Mouse (Mus musculus) frontal cortex, postnatal 10 days (tissue): ENCODE measurements around the gene Timp2.

ENCODE experiments used
- DNase-seq, 2 experiments: peaks; one replicate each; pipeline ENCODE4 v3.0.0; 2022; ENCODE audit warnings: low spot score in 2 of 2, mixed read lengths in 1 of 2

The Timp2 gene

GRCm38 (mm10) chr11:118369657-118370056, 14.1 kb upstream of the Timp2 start:
- no peak for DNase-seq

DNA sequence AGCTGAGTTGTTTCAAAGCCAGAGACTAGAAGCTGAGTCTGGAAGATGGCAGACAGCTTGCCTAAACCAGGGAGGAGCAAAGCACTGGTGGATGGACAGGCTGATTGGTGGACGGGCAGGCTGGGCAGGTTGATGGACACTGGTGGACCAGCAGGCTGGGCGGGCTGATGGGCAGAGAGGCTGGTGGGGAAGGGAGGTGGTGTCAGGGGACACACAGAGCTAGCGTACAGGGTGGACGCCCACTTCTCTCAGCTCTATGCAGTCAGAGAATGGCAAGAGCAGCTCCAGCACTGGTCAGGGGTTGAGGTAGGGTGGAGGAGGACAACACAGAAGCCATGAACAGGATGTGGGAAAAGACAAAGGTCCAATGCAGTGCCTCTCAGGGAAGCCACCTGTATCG, 13.7 kb upstream of the Timp2 start:
- no peak for DNase-seq

DNA sequence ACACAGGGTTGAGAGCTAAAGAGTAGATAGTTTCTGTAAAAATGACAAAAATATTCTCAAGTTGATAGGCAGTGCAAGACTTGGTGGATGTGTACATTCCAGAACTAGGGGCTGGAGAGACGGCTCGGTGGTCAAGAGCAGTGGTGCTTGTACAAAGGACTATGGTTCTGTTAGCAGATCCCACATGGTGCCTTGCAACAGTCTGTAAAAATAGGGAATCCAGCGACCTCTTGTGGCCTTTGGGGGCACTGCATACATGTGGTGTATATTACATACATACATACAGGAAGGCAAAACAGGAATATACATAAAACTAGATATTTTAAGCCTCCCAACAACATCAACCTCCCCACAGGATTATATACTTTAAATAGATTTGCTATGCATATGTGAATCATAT, 12.8 kb upstream of the Timp2 start:
- no peak for DNase-seq

DNA sequence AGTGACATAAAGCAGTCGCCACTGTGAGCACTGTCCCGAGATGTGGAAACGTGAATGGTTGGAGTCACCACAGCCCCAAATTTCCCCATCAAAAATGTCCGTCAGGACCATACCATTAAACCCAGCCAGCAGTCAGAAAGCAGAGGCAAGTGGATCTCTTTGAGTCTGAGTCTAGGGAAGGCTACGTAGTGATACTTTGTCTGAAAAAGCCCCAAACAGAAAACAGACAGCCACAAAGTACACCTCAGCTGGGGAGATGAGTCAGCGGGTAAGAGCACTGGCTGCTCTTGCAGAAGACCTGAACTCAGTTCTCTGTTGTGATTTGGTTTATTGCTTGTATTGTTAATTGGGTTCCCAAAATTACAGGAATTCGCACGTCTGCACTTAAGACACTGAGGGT, 11.0 kb upstream of the Timp2 start:
- DNase-seq = no peak

- DNase-seq = no peak
Measured at GRCm38 (mm10) chr11:118366108-118366507, 10.6 kb upstream of the Timp2 start.

- DNase-seq = no peak
Measured at GRCm38 (mm10) chr11:118365171-118365570, 9.6 kb upstream of the Timp2 start.

- DNase-seq = no peak
Measured at GRCm38 (mm10) chr11:118364021-118364420, 8.5 kb upstream of the Timp2 start.

DNA sequence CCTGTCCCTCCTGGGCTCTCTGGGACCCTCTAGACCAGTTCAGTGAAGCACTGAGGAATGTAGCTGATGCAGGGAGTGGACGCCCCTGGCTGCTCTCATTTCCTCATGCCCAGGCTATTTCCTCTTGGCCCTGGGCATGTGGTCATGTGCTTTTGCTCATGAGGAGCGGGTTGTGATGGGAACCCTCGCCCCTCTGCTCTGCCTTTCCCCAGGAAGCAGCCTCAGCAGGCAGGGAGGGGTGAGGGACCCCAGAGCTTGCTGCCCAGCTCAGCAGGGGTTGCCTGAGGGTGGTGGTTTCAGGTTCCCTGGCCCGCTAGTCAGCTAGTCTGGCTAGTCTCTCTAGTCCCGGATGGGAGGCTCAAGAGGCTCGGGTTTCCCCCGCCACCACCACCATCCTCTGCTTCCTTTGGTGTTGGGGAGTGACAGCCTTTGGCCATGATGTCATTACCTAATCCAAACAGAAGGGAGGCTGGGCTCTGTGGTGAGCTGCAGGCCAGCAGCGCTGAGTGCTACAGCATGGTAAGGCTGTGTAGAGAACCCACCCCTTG, 7.5 kb upstream of the Timp2 start:
- DNase-seq = no peak

DNA sequence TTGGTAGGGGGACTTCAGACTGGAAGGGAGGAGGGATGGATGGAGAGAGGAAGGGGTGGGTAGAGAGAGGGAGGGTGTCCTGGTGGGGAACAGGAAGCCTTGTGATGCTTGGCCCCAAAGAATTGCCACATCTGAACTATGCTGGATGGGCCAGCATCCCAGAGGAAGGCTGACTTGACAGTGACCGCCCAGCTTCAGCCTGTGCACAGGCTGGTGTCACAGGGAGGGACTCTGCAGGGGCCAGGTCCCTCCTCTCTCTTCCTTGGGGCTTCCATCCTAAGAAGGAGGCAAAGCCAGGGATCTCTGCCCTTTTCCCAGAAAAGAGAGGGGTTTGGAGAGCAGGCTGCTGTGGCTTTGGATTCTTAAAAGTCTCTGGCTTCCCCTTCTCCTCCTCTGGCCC, 7.0 kb upstream of the Timp2 start:
- DNase-seq = no peak

GRCm38 (mm10) chr11:118360907-118361341, 5.4 kb upstream of the Timp2 start:
- no peak for DNase-seq

- DNase-seq = no peak
Measured at GRCm38 (mm10) chr11:118360491-118360890, 5.0 kb upstream of the Timp2 start.

GRCm38 (mm10) chr11:118355205-118355604, 335 bp downstream of the Timp2 start:
- DNase-seq = peak; percentile 76 to 86

DNA sequence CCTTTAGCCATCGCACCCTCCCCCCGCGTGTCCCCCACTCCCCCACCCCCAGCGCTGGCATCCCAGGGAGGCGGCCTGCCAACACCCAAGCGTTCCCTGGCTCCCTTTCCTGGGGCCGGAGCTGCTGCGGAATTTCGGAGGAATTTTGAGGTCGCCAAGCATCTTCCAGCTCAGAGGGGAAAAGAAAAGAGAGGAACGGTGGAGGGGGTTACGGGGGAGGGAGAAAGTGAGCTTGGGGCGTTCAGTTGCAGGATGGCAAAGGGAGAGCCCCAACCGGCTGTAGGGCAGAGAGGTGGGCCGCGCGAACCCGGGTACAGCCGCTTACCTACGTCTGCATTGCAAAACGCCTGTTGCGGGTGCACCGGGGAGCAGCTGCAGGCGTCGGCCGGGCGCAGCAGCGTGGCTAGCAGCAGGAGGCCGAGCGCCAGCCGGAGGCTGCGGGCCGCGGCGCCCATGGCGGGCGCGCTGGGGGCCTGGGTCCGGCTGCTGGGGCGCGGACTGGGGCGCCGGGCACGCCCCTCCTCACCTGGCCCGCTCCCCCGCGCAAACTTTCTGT, 826 bp downstream of the Timp2 start:
- DNase-seq = peak in 1 of 2 experiments; percentile 30

GRCm38 (mm10) chr11:118349494-118349893, 6.0 kb downstream of the Timp2 start:
- no peak for DNase-seq

DNA sequence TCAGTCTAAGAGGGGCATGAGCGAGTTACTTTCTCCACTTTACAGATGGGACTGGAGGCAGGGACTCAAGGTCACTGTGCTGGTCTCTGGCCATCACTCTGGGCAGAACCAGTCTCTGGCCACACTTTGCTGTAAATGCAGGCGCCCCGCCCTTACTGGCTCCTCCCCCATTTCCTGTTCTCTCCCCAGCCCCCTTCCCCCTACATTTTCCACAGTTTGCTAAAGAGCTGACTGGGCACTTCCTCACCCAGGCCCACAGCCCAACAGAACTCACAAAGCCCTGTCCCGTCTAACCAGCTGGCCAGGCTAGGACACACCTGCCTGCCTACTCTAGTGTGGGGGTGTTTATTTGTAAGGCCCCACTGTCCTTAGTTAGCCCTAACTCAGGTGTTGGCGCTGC, 6.7 kb downstream of the Timp2 start:
- DNase-seq = no peak

GRCm38 (mm10) chr11:118348419-118348818, 7.1 kb downstream of the Timp2 start:
- DNase-seq = no peak

DNA sequence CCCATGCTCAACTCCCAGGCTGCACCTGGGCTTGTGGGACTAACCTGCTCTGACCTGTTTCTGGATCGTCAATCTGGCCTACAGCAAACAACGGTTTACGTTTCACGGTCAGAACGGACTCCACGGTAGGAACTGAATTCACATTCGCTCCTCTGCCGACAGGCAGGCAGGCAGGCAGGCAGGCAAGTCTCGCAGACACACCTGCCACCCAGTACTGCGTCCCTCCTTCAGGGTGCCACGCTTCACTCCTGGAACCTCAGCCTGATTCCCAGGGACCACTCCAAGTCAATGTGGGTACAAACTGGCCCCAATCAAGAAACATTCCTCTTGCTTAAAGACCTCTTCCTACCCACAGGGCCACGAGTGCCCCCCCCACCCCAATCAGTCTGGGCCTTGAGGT, 7.6 kb downstream of the Timp2 start:
- no peak for DNase-seq

DNA sequence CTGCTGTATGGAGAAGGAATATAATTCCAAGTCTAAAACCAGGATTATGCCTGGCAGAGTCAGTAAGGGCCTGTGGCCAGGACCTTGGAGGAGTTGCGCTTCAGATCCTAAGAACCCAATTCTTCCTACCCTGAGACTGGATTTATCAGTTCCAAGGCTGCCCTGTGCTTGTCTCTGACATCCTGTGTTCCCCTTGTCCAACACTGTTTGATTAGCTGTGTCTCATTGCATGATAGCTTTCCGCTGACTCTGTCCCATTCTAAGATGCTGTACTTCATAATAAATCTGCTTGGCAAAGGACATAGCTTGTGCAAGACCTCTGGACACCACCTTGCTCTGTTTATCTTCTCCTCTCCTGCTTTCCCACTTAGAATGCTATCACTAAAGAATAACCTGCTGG, 8.1 kb downstream of the Timp2 start:
- no peak for DNase-seq

DNA sequence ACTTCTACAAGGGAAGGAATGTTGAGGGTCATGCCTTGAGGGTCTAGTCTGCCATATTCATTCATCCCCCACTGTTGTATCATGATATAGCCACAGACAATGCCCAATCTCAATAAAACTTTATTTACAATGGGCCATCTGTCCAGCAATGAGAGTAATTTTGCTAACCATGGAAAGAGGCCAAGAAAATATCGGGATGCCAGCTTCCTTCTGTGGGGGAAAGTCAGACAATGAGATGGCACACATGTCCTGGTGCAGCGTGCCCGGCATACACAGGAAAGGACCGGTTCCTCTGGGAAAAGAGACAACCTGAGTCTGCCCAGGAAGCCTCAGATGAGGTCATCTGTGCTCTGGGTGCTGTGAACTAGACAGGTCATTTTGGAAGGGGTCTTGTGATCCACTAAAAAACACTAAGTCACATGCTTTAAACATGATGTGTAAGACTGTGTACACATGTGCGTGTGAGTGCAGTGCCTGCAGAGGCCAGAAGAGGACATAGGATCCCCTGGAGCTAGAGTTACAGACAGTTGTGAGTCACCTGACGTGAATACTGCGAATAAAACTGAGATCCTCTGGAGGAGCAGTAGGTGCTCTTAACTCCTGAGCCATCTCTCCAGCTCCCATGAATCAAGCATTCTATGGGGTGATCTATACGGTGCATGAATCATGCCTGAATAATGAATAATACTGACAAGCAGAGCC, 9.0 kb downstream of the Timp2 start:
- no peak for DNase-seq

GRCm38 (mm10) chr11:118345693-118346092, 9.8 kb downstream of the Timp2 start:
- peak; percentile 53 to 67 for DNase-seq

DNA sequence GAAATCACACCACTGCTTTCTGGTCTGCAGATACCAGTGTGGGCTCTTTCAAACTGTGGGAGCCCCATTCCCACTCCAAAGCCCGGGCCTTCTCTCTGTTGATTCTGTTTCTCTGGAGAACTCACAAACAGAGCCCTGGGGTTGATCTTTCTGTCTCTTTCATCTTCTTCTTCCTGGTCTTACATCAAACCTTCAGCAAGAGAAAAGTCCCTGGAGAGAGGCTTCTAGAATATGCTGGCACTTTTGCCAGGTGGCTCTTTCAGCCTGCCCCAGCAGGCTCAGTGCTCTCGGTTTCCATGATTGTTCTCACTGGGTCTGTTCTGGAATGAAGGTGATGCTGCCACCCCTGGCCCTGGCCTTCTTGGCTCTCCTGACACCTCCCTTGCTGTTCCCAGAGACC, 11.9 kb downstream of the Timp2 start:
- no peak for DNase-seq

DNA sequence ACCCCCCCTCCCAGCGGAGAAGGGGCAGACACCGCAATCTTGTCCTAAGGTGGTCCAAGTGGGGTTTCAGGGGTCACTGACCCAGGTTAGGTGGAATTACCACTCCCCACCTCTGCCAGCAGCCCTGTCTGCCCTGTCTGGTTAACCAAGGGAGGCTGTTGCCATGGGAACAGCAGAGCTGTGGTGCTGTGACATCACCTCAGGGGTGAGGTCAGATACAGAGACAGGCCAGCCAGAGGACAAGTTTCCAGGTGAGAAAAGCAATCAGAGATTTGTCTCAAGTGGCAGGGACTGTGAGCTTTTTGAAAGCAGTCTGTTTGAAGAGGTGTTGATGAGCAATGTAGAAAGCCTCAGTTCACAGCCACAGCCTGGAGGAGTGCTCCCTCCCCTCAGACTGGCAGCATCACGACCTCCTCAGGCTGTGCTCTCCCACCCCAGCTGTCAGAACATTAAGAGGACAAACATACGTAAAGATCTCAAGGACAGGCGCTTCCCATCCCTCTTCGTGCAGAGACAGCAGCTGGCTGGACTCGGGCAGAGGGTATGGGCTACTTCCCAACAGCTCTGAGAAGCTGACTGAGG, 13.0 kb downstream of the Timp2 start, which contains the start of gene Cep295nl:
TSS of gene Cep295nl (minus strand) at position 101 of the 582 bp plus-strand sequence.
- DNase-seq = no peak
